Mouse (Mus musculus): ENCODE measurements at regions not wholly inside any gene's neighbourhood (a gene's known extent, or its start where the extent isn't known, plus 50 kb on each side); places are given as distances from the start of the nearest gene placed in this dataset.

DNA sequence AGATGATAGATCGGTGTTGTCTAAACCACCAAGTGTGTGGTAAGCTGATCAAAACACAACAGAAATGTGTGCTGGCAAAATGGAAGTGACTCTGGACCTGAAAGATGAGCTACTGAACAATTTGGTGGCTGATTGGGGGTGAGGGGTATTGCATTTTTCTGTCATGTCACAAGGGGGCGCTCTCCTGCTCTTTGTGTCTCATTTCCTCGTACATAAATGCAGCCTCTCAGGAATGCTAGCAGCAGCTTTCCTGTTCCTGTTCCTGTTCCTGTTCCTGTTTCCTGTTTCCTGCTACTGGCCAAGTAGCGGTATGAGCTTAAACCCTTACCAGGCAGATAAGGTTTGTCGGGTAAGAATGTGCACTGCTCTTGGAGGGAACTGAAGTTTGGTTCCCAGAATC, 134.7 kb upstream of the Fstl4 start:
- DNase-seq (ENCODE audit: low read depth, low spot score), result peak; percentile 57

- DNase-seq (ENCODE audit: low read depth, low spot score), result peak; percentile 34
Observed at GRCm38 (mm10) chr11:52631579-52631978, 132.9 kb upstream of the Fstl4 start.

DNA sequence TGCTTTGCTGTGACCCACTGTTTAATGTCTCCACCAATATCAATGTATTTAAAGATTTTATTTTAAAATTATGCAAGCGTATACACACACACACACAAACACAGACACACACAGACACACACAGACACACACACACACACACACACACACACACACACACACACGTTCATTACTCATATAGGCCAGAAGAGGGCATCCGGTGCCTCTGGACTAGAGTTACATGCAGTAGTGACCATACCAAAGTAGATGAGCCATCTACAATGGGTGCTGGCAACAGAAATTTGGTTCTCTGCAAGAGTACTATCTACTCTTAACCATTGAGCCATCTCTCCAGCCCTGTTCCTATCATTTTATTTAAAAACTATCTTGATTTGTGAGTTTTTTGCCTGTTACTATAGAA, 130.2 kb upstream of the Fstl4 start:
- DNase-seq (ENCODE audit: low read depth, low spot score), result peak; percentile 21

DNA sequence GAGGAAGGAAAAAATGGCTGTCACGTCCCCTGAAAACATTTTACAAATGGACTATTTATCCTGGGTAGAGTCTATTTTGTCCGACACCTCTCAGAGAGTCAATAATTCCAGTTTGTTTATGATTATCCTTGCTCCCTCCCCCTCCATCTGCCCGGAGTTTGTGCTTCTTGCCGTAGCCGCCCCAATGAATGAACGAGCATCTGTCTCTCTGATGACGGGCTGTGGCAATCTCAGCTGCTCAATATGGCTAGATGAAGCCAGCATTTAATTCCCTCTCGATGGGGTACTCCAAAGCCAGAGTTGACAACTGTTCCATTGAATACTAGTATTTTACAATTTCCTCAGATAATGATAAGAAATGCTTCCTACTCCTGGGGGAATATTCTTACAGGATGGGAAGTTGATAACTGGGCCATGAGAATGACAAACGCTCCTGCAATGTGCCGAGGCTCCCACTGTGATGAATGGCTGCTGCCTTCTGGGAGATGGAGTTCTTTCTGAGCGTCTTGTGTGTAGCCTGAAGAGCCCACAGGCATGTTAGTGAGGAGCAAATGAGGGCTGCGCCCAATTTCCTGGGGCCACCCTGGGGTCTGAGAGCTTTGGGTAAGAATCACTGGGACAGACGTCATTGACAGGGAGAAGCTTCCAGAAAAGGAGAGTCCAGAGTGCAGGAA, 128.6 kb upstream of the Fstl4 start:
- no peak for DNase-seq (ENCODE audit: low read depth, low spot score)

DNA sequence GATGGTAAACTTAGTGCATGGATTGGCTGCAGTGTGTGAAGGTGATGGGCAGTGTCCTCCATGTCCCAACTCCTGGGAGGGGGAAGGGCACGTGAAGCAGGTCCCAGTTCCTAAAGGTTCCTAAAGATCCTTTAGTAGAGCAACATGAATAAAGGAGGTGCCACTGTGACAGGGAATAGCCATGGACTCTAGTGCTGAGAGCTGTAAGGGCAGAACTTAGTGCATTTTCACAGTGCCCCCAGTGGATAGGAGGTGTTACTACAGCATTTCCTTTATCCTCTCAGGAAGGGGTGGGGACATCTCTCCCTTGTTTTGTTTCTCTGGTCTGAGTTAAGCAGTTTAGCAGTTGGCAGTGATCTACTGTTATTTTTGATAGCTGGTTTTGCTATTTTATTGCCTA, 125.5 kb upstream of the Fstl4 start:
- DNase-seq (ENCODE audit: low read depth, low spot score), result no peak

DNA sequence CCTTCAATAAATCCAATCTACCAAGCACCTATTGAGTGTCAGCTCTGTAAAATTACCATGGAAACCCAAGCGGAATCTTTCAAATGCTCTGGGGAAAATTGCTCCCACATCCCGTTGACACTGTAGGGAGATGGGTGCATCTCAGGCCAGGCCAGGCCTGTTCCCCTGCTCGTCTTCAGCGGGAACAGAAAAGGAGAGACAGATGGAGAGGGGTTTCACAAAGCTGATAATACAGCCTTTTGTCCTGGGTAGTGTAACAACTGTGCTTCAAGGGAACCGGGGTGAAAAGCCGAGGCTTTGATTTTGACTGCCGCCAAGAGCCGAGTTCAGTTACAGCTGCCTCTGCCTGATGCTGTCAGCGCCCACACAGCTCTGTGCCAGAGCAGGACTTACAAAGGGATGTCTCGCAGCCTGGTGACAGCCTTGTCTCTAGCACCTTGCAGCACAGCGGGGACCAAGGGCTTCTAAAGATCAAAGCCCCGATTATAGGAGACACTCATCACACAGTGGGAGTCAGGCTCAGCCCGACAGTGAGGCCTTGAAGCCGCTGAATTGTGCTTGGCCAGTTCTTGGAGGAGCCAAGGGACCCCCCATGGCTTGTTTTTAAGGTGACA, 122.6 kb upstream of the Fstl4 start:
- no peak for DNase-seq (ENCODE audit: low read depth, low spot score)

GRCm38 (mm10) chr11:52644081-52644768, 120.2 kb upstream of the Fstl4 start:
- DNase-seq (ENCODE audit: low read depth, low spot score), result no peak

DNA sequence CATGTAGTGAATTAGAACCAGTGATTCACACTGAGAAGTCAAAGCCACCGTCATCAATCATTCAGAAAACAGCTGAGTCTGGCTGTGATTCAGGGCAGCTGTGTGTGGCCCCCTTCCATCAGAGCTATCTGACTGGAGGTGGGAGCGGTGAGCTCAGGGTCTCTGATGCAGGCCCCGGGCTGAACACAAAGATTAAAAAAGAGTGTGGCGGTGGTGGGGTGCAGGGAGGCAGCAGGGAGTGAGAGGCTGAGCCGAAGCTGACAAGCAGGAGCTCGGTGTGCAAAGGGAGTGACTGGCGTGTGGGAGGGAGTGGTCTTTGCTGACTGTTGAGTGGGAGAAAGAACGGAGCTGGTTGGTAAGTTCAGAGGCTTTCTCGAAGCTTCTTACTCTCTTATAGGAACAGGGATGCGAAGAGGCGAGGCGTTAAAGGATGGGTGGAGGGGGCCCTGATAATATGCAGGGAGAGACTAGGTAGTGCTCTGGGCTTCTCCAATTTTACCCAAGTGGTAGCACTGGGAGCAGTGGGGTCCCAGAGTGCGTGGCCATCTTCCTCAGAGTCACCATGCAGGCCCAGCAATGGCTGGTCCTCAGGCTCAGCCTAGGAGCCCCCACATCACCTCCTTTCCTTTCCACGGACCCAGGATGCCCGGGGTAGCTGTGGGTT, 116.1 kb upstream of the Fstl4 start:
- no peak for DNase-seq (ENCODE audit: low read depth, low spot score)

DNA sequence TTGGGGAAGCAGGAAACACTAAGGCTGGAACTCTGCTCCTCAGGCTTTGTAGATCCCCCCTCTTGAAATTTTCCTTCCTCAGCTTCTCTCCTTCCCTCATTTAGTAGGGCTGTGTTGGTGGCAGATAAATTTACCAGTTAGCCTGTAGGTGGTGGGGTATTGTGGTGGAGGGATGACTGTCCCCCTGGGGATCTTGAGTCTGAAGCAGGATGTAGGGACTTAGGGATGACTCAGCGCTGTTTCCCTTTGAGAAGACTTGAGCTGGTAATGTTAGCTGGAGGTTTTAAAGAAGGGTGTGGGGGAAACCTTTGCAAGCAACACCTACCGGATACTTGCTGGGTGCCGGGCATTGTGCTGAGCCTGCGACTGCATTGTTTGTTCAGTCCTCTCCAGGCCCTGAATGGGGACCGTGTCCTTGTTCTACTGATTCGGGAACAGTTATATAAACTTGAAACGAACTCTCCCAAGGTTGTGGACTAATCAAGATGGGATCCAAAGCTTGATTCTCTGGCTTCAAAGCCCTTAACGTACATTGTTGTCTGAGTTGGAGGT, 115.5 kb upstream of the Fstl4 start:
- no peak for DNase-seq (ENCODE audit: low read depth, low spot score)

- no peak for DNase-seq (ENCODE audit: low read depth, low spot score)
Observed at GRCm38 (mm10) chr11:52654640-52655039, 109.8 kb upstream of the Fstl4 start.

DNA sequence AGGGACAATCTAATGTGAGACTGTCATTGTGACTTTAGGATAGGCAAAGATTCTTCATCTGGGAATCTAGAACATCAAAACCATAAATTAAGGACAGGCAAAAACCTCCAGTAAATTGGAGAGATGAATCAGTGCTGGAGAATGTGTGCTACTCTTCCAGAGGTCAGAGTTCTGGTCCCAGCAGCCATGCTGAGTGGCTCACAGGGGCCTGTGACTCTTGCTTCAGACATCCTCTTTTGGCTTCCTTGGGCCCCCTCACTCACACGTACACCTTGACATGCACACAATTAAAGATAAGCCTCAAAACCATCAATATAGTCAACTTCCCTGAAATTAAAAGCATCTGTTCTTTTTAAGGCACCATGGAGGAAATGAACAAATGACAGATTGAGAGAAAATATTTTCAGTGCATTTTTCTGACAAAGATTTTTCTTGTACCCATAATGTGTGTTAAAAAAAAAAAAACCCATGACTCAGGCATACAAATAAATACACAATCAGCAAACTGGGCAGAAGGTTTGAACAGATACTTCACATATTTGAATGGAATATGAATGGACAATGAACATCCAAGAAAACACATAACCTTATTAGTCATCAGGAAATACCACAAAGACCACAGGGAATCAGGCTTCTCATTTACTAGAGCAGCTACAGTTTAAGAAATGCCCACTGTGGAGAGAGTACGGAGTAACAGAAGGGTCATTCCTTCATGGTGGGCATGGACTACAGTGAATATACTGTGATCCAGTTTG, 108.5 kb upstream of the Fstl4 start:
- DNase-seq (ENCODE audit: low read depth, low spot score), result no peak

DNA sequence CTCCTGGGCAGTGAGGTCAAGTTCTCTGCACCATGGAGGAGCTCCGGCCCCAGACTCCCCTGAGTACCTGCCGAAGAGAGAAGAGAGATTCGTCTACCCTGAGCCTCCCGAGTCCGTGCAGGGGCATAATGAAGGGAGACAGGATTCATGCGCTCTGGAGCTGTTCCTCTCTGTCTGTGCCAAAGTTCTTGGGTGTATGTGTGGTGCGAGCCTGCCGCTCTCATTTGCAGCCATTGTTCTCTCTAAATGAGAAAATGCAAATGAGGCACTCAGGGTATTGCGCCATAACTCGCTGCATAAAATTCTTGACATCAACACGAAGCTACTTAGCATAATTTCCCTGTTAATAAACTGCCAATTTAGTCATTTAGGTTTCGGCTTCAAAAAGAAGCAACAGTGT, 103.2 kb upstream of the Fstl4 start:
- no peak for DNase-seq (ENCODE audit: low read depth, low spot score)

- no peak for DNase-seq (ENCODE audit: low read depth, low spot score)
Observed at GRCm38 (mm10) chr11:52661894-52662593, 102.4 kb upstream of the Fstl4 start.

- no peak for DNase-seq (ENCODE audit: low read depth, low spot score)
Observed at GRCm38 (mm10) chr11:52665343-52665742, 99.1 kb upstream of the Fstl4 start.

- no peak for DNase-seq (ENCODE audit: low read depth, low spot score)
Observed at GRCm38 (mm10) chr11:52675022-52675421, 89.4 kb upstream of the Fstl4 start.

DNA sequence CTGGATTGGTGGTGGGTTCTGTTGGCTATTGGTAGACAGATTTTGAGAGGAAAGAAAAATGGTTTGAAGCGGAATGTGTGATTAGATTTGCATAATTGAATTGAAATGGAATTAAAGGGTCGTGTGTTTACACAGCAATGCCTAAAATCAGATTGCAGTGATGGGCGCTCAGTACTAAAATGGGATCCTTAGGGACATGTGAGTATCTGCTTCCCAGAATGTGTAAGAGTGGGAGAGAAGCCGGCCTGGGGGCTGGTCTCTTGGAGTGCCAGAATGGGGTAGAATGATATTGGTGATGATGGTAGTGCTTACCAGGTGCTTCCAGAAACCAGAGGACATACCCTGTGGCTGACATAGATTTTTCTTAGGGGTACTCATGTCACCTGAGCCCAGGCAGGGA, 86.2 kb upstream of the Fstl4 start:
- no peak for DNase-seq (ENCODE audit: low read depth, low spot score)

DNA sequence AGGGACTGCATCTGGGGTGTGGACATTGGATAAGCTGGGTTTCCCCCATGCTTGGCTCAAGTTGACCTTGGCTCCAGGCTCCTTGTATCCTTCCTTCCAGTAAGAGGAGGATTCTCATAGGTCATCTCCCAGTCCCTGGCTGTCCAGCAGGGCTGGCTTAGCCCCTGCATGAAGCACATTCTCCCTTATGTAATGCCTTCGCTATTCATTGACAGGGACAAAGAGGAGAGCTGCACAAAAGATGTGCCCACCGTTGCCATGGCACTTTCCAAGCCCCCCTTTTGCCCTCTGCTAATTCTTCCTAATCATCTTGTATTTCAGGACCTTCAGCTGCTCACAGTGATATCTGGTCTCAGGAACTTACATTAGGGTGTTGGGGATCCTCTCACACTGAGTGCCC, 79.0 kb upstream of the Fstl4 start:
- no peak for DNase-seq (ENCODE audit: low read depth, low spot score)

GRCm38 (mm10) chr11:52692701-52693100, 71.7 kb upstream of the Fstl4 start:
- DNase-seq (ENCODE audit: low read depth, low spot score), result no peak

DNA sequence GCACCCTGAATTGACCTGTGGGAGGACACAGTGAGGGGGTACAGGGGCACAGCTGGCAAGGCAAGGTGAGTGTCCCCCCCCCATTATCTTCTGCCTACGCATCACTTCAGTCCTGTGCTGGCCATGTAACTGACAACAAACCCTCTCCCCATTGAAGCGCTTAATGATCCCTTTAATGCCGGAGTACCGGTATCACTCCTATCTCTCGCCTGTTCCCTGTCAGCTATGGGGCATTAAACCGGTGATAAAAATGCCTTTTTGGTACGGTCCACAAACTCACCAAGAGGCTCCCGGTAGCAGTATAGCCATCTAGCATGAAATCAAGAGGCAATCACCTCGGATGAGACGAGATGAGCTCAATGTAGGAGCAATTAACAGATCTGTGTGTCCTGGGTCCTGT, 62.8 kb upstream of the Fstl4 start:
- no peak for DNase-seq (ENCODE audit: low read depth, low spot score)

DNA sequence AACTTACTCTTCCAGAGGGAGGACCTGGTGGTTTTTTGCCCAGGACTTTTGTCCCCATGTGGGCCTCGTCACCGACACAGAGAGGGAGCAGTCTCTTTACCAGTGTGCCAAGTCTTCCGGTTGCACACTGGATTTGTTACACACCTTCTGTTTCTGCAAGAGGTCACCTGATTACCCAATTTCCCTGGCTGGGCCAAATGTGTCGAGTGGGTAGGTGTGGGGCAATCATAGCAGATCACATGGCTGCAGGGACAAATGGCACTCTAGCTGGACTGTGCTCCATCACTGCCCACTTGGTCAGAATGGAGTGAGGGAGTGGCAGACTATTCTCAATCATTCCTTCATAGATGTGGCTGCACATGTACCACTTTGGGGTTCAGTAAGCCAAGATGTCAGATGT, 61.0 kb upstream of the Fstl4 start:
- DNase-seq (ENCODE audit: low read depth, low spot score), result no peak

Measured in A20 (cell line).